Mouse (Mus musculus) hematopoietic stem cell, adult 5-6 weeks (primary cell): ENCODE data around the gene Slc34a1. TPM values are rescaled to one million over a fixed set of nuclear protein-coding genes. Genes with fewer than 3 reads are reported as not detected.
A peak's percentile ranks its signal among the peaks of the same experiment; 100 is the strongest.

Experiments used
- ATAC-seq, 2 experiments: fragments of 125-278 bp in 1 of 2; replicated peaks in 1 of 2; 2 replicates each; pipeline ENCODE4 v1.8.0; 2016 to 2017; ENCODE audit warnings: inconsistent platforms in 2 of 2, mild to moderate bottlenecking in 2 of 2, moderate number of reproducible peaks in 2 of 2, low read depth in 1 of 2, moderate TSS enrichment in 1 of 2; ENCODE audit not compliant: low FRiP score in 2 of 2, poor library complexity in 2 of 2, severe bottlenecking in 2 of 2, insufficient read depth in 1 of 2, low TSS enrichment in 1 of 2
- total RNA-seq: library from RNA; stranded (forward); fragments of 172-1452, 232-1000 nt; gene quantifications from 2 replicates; pipeline ENCODE4 v1.2.3, GENCODE M21; 2017

Gene Slc34a1
- total RNA-seq, 1 experiment from 2014 or later: not detected

- no peak for ATAC-seq
Measured at GRCm38 (mm10) chr13:55400039-55400346, 2.0 kb downstream of the Slc34a1 start.

- ATAC-seq: no peak
Measured at GRCm38 (mm10) chr13:55403266-55403665, 5.3 kb downstream of the Slc34a1 start.

- ATAC-seq: no peak
Measured at GRCm38 (mm10) chr13:55403935-55404852, 6.2 kb downstream of the Slc34a1 start.

GRCm38 (mm10) chr13:55404853-55405782, 7.1 kb downstream of the Slc34a1 start:
- ATAC-seq: peak; percentile 82 to 86

GRCm38 (mm10) chr13:55405783-55406390, 7.9 kb downstream of the Slc34a1 start:
- ATAC-seq: peak; percentile 69 to 75

GRCm38 (mm10) chr13:55407341-55407740, 9.4 kb downstream of the Slc34a1 start:
- ATAC-seq: no peak

- ATAC-seq: no peak
Measured at GRCm38 (mm10) chr13:55408546-55409120, 10.6 kb downstream of the Slc34a1 start.

- ATAC-seq: no peak
Measured at GRCm38 (mm10) chr13:55411826-55412225, 13.8 kb downstream of the Slc34a1 start.

- peak; percentile 44 to 46 for ATAC-seq
Measured at GRCm38 (mm10) chr13:55412643-55413307, 14.8 kb downstream of the Slc34a1 start.

- ATAC-seq: peak; percentile 85 to 87
Measured at GRCm38 (mm10) chr13:55413333-55413732, 15.3 kb downstream of the Slc34a1 start.

- ATAC-seq: no peak
Measured at GRCm38 (mm10) chr13:55414743-55415380, 16.9 kb downstream of the Slc34a1 start, which contains the start of gene Pfn3. Pfn3 (minus strand) TSS chr13:55415232.

GRCm38 (mm10) chr13:55418004-55418403, 20.0 kb downstream of the Slc34a1 start:
- peak; percentile 65 to 81 for ATAC-seq

GRCm38 (mm10) chr13:55419142-55419541, 21.2 kb downstream of the Slc34a1 start:
- ATAC-seq: no peak

- ATAC-seq: no peak
Measured at GRCm38 (mm10) chr13:55420018-55420932, 22.3 kb downstream of the Slc34a1 start.

GRCm38 (mm10) chr13:55420933-55421800, 23.2 kb downstream of the Slc34a1 start:
- ATAC-seq: peak; percentile 62 to 73
